Mouse (Mus musculus) urinary bladder, adult 18-20 months (tissue): ENCODE results near the gene Sept1.
"Not testable (repeated sequence)": the region's sequence is repeated elsewhere in the genome, so short reads cannot be mapped to it uniquely, and the experiment has no call there.

Experiments
- DNase-seq, 2 experiments: peaks; one replicate each; pipeline ENCODE4 v3.0.0; 2022; ENCODE audit warnings: low spot score in 2 of 2, mixed read lengths in 2 of 2

The Sept1 gene

DNA sequence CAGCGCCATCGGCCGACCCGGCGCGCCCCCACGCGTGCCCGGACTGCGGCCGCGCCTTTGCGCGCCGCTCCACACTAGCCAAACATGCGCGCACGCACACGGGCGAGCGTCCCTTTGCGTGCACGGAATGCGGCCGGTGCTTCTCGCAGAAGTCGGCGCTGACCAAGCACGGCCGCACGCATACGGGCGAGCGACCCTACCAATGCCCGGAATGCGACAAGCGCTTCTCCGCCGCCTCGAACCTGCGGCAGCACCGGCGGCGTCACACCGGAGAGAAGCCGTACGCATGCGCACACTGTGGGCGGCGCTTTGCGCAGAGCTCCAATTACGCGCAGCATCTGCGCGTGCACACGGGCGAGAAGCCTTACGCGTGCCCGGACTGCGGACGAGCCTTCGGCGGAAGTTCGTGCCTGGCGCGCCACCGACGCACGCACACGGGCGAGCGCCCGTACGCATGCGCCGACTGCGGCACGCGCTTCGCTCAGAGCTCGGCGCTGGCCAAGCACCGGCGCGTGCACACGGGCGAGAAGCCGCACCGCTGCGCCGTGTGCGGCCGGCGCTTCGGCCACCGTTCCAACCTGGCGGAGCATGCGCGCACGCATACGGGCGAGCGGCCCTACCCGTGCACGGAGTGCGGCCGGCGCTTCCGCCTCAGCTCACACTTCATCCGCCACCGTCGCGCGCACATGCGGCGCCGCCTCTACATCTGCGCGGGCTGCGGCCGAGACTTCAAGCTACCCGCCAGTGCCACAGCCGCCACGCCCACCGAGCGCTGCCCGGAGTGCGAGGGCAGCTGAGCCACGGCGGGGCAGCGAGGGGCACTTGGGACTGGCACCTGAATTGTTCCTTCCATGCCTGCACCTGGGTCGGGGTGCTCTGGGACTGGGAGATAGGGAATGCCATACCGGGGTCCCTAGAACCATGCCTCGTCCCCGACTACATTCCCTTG, 21.2 kb upstream of the Sept1 start:
- DNase-seq = peak; percentile 86 to 91

DNA sequence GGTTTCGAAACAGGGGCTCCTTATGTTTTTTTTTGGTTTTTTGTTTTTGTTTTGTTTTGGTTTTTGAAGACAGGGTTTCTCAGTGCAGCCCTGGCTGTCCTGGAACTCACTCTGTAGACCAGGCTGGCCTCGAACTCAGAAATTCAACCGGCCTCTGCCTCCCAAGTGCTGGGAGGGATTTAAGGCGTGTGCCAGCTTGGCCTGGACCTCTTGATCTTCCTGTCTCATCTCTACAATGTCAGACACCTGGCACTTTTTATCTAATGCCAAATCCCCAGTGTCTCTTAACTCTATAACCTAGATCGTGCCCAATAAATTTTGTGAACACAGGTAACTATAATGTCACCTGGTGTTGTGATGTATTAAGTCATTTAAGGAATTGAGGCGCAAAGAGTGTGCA, 20.4 kb upstream of the Sept1 start:
- DNase-seq = no peak

DNA sequence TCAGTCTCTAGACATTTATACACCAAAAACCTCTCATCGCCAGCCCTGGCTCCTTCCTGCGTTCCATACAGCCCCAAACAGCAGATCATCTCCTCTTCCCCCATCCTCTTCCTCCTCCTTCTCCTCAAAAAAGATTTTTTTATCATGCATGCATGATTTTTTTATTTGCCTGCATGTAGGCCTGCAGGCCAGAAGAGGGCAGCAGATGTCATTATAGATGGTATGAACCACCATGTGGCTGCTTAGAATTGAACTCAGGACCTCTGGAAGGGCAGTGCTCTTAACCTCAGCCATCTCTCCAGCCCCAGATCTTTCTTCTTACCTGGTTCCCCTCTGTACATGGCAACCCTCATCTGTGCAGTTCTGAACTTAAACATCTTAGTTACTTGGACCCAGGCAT, 19.5 kb upstream of the Sept1 start:
- no peak for DNase-seq

DNA sequence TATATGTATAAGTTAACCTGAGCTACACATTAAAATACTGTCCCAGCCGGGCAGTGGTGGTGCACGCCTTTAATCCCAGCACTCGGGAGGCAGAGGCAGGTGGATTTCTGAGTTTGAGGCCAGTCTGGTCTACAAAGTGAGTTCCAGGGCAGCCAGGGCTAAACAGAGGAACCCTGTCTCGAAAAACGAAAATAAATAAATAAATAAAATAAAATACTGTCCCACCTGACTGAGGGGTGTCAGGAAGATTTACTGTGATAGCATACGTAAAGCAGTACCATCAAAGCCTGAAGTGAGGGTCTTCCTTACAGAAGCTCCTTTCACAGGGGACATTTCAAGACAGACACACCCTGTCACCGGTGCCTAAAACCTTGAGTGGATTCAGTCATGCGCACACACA, 17.6 kb upstream of the Sept1 start:
- not testable (repeated sequence) for DNase-seq

DNA sequence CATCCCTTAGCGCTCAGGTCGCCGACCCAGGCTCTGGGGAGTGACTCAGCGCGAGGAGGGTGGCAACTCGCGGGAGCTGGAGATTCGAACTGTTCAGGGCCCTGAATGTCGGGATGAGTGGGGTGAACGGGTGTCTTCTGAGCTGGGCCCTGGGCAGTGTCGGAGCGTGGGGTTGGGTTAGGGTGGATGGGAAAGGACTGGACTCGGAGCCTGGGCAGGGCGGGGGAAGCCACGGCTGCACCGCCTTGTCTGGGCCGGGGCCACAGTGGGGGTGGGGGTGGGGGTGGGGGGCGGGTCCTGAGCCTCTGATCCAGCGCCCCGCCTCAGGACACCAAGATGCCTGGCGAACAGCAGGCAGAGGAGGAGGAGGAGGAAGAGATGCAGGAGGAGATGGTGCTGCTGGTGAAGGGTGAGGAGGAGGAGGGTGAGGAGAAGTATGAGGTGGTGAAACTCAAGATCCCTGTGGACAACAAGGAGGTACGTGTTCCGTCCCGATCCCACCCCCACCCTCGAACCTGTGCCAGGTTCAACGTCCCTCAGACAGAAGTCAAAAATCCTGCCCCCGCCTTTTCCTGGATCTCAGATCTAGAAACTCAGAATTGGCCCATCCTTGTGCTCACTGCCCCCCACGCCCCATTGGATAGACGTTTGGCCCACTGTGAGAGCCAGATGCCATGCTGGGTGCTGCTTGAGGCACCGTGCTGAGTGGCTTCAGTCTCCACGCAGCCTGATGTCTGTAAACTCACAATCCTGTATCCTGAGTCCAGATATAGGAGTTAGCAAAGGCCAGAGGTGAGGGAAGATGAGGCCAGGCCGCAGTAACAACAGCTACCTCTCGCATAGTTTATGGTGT, 12.0 kb upstream of the Sept1 start:
- DNase-seq = no peak

DNA sequence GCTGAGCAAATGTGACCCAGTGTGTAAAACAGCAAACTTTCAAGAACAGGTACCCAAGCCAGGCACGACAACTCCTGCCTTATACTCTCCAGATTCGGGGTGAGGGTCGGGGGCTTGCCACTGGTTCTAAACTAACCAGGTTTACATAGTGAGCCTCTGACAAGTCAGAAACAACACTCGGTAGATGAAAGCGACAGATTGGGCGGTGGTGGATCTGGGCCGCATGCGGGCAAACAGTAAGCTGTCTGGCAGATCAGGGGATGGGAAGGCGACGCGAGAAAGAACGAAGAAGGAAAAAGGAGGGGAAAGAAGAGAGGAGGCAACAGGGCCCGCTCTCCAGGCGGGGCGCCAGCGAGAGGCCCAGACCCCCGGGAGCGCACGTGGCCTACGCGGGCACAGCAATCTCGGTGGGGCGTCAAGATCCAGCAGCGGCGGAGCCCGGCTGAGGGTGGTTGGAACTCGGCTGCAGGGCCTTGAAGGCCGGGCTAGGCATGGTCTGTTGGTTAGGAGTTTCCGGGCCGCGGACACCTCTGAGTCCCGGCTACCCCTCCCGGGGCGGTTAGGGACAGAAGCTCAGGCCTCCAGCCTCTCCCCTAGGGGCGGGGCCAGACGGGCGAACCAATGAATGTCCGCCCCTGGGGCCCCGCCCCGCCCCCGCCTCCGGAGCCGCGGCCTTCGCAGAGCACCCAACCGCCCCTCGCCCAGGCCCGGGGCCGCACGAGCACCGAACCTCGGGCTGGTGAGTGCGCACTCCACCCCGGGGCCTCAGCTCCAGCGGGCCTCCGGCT, 11.1 kb upstream of the Sept1 start, which contains the start of gene Zfp771:
Gene Zfp771, plus strand, starts transcription at position 405 of the 788 bp plus-strand sequence.
- DNase-seq = peak; percentile 89 to 92

DNA sequence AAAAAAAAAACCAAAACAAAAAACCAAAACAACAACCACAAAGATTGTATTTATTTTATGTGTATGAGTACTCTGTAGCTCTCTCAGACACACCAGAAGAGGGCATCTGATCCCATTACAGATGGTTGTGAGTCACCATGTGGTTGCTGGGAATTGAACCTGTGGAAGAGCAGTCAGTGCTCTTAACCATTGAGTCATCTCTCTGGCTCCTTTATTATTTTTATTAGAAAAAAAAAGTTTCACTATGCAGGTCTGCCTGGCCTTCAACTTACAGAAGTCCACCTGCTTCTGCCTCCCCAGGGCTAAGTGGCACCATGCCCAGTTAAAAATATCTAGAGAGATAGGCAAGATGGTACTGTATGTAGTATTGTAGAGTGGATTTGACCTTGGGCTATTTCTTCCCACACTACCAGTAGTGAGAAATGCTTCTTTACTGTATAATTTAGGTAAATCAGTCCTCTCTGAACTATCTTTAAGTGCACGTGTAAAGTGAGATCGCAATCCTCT, 10.5 kb upstream of the Sept1 start:
- no peak for DNase-seq

DNA sequence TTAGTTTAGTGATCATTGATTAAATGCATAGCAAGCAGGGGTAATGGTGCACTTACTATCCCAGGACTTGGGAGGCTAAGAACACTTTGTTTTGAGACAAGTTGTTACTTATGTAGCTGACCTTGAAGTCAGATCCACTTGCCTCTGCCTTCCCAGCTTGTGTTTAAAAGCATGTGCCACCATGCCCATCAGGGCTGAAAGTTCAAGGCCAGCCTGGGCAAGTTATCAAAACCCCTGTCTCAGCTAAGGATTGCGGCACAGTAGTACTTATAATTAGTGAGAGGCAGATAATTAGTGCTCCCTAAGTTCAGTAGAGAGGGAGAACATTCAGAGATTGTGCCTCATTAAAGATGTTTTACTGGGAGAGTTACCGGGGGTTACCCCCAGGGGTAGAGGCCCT, 1.8 kb upstream of the Sept1 start:
- no peak for DNase-seq

DNA sequence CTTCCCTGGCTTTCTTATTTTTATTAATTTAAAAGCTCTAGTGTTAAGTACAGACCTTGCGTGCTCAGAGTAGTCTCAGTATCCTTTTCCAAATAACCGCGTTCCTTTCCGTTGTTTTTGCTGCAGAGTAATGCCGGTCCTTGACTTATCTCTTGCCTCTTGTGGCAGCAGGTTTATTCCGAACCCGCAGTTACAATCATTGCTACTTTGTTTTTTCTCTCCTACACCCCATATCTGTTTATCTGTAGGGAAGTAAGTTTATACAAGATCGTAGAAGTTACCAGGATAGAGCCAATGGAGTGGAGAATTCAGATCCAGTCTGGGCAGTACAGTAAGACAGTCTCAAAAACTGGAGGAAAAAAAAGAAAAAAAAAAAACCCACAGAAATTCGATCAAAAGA, 835 bp upstream of the Sept1 start:
- no peak for DNase-seq

DNA sequence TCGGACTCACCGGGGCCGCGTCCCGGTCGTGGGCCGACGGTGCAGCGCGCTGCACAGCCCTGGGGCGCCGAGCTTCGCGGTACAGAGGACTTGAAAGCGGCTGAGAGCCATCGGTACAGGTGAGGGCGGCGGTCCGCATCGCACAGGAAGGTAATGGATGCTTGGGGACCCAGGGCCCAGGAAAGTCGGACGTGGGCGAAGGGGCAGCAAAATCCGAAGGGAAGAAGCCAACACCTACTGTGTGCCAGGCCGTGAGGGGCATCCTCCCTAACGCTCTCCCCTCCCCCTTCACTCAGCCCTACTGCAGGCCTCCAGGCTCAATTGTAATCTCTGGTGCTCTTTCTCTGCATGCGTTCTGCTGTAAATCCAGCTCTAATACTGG, 429 bp upstream of the Sept1 start:
- no peak for DNase-seq

DNA sequence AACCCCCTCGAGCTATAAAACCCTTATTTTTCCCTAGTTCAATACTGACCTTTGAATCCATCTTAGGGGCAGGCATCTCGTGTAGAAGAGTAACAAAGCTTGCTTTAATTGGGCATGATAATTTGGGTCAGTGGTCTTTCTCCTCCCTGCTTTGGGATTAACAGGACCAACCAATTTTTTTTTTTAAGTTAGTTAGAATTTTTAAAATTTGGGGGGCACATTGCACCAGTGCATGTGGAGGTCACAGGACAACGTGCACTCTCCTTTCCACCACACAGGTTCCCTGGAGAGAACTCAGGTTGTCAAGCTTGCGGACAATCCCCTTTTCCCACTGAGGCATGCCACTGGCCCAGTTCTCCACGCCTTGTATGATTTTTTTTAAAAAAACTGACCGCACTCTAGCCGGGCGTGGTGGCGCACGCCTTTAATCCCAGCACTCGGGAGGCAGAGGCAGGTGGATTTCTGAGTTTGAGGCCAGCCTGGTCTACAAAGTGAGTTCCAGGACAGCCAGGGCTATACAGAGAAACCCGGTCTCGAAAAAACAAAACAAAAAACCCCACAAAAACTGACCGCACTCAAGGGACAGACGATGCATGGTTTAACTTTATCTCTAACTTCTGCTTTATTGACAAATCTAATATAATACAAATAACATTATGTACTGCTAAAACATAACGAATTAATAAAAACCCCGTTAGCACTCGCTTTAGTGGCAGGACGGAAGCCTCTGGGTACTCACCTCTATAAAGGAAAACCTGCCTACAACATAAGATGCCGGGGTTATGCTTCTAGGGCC, 906 bp downstream of the Sept1 start:
- DNase-seq = no peak

DNA sequence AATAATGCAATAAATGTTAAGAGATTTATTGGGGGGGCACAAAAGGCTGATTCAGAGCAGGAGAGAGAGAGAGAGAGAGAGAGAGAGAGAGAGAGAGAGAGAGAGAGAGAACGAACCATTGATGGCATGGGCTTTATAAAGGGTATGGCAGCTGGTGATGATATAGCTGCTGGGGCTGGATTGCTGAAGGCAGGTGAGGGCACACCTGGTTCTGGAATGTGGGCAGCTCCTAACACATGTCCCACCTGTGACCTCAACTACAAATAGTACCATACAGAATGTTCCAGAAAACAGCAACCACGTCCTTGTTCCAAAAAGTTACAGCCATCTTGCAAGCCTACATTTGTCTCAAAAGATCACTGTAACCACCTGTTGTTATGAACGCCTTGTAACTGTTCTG, 1.6 kb downstream of the Sept1 start:
- DNase-seq = no peak

DNA sequence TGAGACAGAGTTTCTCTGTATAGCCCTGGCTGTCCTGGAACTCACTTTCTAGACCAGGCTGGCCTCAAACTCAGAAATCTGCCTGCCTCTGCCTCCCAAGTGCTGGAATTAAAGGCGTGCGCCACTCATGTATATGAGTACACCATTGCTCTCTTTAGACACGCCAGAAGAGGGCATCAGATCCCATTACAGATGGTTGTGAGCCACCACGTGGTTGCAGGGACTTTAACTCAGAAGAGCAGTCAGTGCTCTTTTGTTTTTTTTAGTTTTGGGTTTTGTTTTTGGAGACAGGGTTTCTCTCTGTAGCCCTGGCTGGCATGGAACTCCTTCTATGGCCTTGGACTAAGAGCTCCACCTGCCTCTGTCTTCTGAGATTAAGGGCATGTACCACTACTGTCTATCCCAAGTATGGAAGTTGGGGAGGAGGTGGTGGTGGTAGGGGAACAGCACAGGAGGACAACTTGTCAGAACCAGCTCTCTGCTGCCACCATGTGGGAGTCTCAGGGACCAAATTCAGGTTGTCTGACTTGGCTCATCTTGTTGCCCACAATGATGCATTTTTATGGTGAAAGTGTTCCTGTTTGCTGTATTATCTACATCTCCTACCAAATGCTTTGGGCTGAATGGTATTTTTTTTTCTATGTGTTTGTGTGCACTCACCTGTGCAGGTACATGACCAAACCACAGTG, 4.2 kb downstream of the Sept1 start:
- DNase-seq = peak in 1 of 2 experiments; percentile 65

DNA sequence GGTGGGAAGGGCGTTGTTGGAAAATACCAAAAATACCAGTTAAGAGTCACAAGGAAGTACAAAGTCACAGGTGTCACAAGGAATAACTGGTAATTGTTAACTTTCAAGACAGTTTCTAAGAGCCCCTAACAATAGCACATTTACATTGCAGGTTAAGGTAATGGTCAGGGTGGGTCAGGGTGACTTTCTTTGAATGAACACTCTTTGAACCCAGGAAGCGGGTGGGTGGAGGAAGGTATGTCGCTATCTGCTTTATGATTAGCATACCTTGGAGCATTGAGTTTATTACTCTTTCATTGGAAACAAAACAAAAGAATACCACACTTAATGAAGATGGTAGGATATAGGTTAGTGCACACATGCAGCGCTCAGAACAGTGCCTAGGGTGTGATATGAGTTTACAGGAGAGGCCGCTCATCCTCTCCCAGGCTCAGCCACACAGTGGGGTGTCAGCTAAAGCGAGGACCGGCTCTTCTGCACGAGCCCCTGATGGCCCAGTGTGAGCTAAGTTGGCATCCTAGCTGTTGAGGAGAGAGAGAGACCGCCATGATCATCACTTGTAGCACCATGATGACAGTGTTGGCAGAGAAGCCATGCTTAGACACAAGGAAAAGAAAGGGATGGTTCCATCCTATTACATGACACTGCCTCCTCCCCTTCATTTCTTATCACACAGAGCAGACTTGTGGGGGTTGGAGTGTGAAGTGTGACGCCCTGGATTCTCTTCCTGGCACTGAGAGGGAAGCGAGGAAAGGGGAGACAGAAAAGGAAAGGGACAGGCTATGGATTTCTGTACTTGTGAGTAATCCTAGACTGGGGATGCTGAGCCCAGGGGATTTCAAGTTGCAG, 7.6 kb downstream of the Sept1 start:
- no peak for DNase-seq

DNA sequence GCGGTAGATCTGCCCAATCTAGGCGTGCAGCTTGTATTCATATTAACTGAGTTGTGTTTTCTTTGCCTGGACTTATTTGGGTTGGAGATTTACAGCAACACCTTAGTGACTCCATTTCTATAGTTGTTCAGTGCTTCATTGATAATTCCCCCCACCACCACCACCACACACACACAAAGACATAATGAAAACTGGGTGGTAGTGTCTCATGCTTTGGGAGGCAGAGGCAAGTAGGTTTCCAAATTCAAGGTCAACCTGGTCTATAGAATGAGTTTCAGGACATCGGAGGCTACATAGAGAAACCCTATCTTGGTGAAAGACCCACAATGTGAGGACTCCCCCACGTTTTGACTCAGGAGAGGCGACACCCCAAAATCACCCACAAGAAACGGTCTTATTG, 8.3 kb downstream of the Sept1 start:
- DNase-seq = no peak

DNA sequence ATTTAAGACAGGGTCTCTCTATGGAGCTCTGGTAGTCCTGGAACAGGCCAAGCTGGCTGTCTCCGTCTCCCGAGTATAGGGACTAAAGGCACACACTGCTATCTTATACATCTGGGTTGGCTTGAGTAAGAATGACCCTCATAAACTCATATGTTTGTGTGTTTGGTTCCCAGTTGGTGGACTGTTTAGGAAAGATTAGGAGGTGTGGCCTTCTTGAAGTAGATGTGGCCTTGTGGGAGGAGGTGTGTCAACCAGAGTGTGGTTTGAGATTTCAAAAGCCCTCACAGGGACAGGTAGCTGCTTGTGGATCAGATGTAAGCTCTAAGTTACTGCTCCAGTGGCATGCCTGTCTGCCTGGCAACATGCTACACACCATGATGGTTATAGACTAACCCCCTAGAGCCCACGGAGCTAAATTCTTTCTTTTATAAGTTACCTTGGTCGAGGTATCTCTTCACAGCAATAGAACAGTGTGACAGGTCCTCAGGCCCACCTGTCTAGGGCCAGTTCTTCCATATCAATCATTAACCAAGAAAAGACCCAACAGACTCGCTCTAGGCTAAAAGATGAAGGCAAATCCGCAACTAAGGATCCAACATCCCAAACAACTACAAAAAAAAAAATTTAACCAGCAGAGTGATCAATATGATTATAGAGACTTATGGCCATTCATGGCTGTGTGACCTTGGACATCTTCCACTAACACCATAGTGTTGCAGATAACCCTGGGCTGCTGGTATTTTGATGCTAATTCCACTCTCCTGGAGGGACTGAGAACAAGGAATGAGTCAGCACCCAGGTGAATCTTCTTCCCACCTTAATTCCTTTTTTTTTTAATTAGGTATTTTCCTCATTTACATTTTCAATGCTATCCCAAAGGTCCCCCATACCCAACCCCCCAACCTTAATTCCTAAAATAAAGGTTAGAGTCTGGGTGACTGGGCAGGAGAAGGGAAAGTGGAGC, 9.1 kb downstream of the Sept1 start:
- no peak for DNase-seq

DNA sequence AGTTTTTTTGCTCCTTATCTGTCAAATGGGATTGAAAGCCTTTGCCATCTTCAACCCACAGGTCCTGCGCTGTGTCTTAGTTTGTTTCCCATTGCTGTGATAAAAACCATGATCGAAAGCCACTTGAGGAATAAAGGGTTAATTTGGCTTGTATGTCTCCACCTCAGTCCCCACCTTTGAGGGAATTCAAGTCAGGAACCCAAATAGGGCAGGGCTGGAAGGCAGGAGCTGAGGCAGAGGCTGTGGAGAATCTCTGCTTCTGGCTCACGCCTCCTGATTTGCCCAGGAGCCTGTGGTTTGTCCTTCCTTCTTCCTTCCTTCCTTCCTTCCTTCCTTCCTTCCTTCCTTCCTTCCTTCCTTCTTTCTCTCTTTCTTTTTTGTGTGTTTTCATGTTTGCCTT, 9.8 kb downstream of the Sept1 start:
- no peak for DNase-seq

DNA sequence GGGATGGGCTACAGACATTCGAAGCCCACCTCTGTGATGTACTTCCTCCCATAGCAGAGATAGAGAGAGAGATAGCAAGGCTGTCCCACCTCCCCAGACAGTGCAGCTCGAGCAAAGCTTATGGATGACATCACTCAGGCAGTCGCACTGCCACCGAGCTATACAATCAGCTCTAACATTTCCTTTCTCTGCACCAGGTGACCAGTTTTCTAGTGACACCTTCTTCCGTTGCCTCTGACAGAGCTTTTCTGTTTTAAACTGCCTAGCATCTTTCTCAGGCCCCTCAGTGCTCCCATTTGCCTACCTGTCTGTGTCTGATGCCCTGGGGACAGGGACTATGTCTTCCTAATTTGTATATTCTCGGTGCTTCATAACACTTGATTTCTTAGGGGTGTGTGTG, 12.5 kb downstream of the Sept1 start:
- DNase-seq = no peak
